Mouse (Mus musculus) lung, adult 2 months (tissue): ENCODE results near the gene Cldn14.

Experiments
- CTCF ChIP-seq: fragments of 200-500 bp; IDR thresholded peaks from 2 replicates; pipeline ENCODE4 v1.5.1; 2011; ENCODE audit warnings: mild to moderate bottlenecking, low read length, control low read depth; ENCODE audit not compliant: insufficient read depth
- POLR2A ChIP-seq: fragments of 200-500 bp; IDR thresholded peaks from 2 replicates; pipeline ENCODE4 v1.6.1; 2011; ENCODE audit warnings: low read depth, mild to moderate bottlenecking, control low read depth, low read length, borderline replicate concordance; ENCODE audit errors: extremely low read depth

DNA sequence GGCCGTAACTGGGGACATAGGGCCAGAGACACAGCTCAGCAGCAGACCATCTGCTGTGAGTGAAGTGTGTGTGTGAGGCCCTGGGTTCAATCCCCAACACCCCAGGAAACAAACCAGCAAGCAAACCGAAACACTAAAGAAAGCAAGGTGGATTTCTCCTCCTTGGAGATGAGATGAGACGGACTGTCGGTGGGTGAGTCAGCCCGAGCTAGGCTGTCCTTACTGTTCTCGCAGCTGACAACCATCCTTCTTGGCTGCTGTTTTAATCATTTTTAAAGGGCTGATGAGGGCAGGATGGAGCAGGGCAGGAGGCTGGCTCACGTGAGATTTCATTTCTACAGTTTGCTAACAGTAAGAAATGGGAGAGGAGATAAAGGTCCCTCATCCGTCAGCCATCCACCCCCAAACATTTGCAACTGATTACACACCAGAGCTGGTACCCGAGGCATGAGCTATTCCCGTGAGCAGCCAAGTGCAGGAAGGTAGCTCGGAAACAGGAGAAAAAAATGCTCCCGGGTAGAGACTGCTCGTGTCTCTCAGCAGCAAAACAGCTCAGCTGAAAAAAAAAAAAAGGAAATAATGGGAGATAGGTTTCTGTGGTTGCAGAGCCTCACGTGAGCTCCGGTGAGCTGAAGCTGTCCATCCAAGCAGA is 27.3 kb downstream of the Cldn14 start:
- no peak for TF ChIP-seq CTCF
- no peak for TF ChIP-seq POLR2A
